Mouse (Mus musculus): ENCODE data around the gene Pms1.
"Not testable (repeated sequence)": the region's sequence is repeated elsewhere in the genome, so short reads cannot be mapped to it uniquely, and the experiment has no call there.

The Pms1 gene

DNA sequence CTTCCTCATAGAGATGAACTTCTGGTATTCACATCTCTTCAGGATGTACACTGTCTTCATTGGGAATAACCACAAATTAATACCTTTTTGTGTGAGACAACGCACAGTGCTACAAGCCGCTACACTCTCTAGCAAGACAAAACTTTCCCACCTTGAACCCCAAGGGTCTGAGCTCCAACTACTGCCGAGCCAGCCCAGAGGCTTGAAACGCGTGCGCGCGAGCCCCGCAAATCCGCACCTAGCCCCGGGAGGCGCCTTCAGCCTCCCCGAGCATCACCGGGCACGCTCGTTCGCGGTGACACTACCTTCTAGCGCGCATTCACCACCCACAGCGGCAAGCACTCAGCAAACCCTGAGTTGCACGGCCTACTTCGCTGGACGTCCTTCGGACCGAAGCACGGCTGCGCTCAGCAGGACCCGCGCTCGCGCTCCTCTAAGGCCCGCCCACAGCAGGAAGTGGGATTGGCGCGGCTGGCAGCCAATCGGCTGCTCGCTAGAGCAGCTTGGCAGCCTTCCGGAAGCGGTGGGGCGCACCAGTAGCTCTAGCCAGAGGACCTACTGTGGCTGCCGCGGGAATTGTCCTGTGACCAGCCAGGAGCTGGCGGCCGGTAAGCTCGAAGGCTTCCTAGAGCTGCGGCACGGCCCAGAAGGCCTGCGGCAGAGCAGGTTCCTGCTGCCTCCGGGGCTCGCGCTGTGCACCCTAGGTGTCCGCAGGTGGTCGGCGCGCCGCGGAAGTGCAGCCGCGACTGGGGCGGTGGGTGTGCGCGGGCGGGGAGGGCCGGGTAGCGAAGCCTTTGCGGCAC, at the start of gene Pms1, which contains the start of the genes Ormdl1 and Gm28778:
TSS of gene Pms1 (minus strand) at position 438 of the 803 bp plus-strand sequence.
TSS of gene Ormdl1 (plus strand) at position 515 of the 803 bp plus-strand sequence.
TSS of gene Gm28778 (plus strand) at position 531 of the 803 bp plus-strand sequence.
- DNase-seq, result peak; percentile 94

- DNase-seq, result no peak
Measured at GRCm38 (mm10) chr1:53341071-53341470, 44.3 kb upstream of the Pms1 start.

DNA sequence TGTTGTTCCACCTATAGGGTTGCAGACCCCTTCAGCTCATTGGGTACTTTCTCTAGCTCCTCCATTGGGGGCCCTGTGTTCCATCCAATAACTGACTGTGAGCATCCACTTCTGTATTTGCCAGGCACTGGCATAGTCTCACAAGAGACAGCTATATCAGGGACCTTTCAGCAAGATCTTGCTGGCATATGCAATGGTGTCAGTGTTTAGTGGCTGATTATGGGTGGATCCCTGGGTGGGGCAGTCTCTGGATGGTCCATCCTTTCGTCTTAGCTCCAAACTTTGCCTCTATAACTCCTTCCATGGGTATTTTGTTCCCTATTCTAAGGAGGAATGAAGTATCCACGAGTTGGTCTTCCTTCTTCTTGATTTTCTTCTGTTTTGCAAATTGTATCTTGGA, 40.6 kb upstream of the Pms1 start:
- DNase-seq, result not testable (repeated sequence)

GRCm38 (mm10) chr1:53335465-53335864, 38.6 kb upstream of the Pms1 start:
- no peak for DNase-seq

GRCm38 (mm10) chr1:53333527-53333926, 36.7 kb upstream of the Pms1 start:
- DNase-seq, result not testable (repeated sequence)

DNA sequence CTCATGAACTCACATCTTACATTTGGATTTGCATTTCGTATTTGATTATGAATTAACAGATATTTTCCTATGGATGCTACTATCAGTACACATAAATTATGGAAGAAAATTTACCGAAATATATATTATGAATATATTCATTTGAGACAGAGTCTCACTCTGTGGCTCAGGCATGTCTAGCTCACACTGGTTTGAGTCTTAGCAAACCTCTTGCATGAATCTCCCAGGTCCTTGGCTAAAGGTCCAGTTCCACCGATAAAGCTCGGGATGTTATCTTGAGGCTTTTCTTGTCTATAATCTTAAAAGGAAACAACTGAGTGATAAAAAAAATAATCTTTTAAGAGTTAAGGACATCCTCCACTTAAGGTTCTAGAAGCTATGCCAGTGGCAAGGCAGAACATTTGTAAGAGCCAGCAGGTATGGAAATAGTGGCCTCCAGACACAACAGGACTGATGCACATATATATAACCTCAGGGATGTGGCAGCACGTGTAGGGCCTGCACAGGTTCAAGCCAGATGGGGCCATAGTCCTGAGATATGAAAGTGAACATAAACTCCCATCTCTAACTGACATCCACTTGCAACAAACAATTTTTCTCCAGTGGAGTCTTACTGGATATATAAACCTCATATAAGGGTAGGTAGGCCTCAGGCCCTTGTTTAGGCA, 28.1 kb upstream of the Pms1 start:
- DNase-seq, result no peak

DNA sequence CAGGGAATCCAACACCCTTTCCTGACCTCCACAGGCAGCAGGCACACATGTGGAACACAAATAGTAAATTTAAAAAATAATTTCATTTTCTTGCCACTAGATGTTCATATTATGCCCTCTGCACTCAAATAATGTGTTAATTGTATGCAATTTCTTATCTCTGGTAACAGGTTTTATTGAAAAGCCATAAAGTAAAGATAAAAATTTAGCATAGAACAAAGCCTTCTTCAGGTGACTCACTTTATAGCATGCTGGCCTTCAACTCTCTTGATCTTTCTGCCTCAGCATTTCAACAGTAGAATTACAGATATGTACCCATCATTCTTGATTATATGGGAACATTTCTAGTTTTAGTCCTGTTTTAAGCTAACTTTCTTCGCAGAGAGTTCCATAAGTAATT, 27.5 kb upstream of the Pms1 start:
- no peak for DNase-seq

- DNase-seq, result no peak
Measured at GRCm38 (mm10) chr1:53323254-53323653, 26.4 kb upstream of the Pms1 start.

GRCm38 (mm10) chr1:53321662-53322344, 25.0 kb upstream of the Pms1 start:
- no peak for DNase-seq

DNA sequence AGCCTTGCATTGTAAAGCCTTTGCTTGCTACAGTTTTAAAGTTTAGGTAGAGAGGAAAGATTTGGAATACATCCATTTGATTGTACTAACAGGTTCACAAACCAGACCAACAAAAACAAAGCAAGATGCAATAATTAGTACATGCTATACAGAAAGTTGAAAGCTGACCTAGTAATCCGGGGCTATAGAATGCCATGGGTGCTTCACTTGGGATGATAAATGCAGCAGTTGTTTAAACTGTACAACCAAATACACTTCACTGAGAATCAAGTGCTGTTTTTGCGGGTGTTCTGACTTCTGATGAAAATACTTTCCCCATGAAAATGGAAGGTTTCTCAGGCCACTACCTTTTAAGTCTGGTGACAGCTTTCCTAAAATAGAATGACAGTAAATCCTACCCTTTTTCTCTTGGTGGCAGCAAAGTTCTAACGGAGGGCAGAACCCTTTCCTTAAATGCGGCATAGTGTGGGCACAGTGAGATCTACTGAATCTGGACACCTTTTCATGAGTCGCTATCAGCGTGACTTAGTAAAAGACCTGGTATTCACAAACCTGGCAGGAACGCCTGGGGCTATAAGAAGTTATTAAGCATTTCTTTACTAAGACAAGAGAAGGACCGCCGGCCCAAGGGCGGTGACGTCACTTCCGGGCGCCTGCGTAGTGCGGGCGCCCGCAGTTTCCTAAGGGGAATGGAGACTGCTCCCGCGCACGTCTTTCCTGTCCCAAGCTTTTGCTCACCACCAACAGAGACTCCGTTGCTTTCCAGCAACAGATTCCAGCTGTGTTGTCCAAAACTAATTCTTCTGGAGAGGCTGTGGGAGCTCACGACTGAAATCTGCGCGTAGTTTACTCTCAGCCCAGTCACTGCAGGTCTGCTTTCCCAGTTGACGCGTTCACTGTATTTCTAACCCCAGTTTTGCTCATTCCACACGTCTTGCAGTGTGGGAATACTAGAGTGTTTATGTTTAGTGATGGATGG, 16.5 kb upstream of the Pms1 start, which contains the start of gene Osgepl1:
TSS of gene Osgepl1 (plus strand) at position 636 of the 979 bp plus-strand sequence.
- peak; percentile 76 for DNase-seq

DNA sequence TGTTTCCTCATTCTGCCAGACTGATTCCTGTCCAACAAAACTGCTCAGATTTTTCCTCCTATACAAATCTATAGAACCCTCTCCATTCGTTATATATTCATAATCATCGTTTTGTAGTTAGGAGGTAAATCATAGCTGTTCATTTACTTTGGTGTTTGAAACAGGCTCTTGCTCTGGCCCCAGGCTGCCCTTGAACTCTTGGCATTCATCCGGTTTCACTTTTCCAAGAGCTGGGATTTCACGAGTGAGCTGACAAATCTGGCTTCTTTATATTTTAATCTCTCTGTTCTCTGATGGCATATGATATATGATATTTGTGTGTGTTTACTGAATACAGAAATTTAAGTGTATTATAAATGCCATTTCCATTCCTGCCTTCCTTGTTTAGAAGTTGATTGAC, 3.7 kb upstream of the Pms1 start:
- DNase-seq, result no peak

GRCm38 (mm10) chr1:53291197-53291596, 5.6 kb downstream of the Pms1 start:
- no peak for DNase-seq

DNA sequence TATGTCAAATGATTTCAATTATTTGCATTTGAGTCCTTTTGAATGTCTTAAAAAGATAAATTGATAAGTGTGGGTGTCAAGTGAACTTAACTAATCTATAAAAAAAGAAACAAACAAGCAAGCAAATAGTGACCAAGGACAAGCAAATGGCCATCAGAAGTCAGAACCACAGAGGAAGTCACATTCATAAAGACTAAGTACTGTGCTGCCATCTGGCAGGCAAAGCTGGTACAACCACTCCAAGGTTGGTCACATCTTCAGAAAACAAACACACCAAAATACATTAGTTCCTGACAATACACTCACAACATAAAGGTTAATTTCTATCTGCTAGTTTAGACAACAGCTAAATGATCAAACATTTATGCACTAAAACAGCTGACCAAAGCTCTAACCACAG, 24.2 kb downstream of the Pms1 start:
- no peak for DNase-seq

DNA sequence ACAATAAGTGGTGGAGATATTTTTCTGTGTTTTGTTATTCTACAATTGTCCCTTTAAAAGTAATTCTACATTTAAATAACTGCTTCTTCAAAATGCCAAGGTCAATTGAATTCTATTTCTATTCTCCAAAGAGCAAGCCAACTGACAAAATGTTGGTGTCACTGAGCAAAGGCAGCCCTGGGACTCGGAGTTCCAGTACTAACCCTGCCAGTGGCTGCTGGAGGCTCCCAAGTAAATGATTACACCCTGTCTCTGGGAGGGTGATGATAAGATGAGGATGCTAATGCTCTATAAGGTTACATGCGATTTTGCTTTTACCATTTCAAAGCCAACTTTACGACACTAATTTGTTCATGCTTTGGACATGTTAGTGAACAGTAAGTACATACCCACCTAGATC, 26.9 kb downstream of the Pms1 start:
- DNase-seq, result no peak

DNA sequence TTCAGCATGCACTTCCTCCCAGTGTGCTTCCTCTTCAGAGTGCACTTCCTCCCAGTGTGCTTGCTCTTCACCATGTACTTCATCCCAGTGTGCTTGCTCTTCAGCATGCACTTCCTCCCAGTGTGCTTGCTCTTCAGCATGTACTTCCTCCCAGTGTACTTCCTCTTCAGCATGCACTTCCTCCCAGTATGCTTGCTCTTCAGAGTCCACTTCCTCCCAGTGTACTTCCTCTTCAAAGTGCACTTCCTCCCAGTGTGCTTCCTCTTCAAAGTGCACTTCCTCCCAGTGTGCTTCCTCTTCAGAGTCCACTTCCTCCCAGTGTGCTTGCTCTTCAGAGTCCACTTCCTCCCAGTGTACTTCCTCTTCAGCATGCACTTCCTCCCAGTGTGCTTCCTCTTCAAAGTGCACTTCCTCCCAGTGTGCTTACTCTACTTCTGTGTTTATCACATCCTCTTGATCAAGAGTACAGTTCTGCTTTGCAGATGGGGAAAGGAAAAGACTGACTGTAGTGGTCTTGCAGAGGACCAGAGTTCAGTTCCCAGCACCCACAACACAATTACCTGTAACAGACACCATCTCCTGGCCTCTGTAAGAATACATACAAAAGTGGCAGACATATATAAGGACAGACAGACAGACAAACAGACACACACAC, 31.7 kb downstream of the Pms1 start:
- DNase-seq, result not testable (repeated sequence)

DNA sequence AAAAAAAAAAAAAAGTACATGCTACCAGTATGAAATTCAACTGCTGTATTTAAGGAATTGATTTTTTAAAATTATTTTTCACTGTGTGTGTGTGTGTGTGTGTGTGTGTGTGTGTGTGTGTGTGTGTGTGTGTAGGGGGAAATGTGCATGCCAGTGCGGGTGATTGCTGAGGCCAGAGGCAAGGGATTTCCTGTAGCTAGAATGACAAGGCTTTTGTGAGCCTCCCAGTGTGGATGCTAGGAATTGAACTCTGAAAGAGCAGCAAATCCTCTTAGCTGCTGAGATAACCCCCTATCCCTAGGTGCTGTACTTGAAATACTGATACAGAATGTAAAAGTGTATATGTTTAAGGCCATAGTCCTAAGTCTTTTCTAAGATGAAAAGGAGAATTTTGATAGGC, 70.8 kb downstream of the Pms1 start:
- no peak for DNase-seq

GRCm38 (mm10) chr1:53225616-53226015, 71.2 kb downstream of the Pms1 start:
- DNase-seq, result no peak

DNA sequence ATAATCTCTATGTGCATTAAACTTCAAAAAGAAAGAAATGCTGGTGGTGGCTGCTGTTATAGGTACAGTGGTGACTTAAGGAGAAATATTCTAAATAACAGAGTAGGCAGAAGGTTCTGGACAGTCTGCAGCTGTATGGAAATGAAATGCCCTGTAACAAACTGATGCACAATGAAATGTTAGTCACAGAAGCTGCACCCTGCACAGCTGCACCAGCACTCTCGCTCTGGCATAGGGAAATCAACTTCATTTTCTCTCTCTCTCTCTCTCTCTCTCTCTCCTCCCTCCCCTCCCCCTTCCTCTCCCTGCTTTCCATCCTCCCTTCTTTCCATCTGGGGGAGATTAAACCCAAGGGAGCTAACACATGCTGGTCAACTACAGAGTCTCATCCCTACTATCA, 72.0 kb downstream of the Pms1 start:
- no peak for DNase-seq

DNA sequence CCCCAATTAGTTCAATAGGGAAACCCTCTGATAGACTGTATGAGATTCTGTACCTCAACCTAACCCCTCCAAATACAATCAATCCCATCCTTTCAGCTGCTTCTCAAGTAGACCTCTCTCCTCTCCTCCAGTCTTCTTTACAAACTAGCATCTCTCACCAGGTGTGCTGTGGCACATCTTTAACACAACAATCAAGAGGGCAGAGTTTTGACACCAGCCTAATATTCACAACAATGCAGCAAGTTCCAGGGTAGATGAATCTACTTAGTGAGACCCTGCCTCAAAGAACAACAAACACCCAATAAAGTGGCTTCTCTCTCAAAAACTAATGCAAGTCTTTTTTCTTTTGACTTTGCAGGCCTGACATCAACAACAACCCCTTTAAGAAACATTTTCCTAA, 86.7 kb downstream of the Pms1 start:
- DNase-seq, result no peak

DNA sequence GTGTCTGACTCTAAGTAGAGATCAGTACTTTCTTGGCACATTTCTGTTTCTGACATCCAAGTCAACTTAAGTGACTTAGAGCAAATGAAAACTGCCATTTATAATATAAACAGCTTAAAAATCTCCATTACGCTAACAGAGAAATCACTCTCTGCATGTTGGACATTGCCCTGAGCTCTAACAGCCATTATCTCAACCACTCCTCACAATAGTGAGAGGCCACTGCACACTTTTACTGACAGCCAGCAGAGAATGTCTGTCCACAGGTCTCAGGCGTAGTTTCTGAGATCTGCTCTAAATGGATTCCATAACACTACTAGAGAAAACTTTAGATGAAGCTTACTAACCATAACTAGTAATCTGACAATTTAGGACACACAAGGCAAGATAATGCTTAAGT, 92.9 kb downstream of the Pms1 start:
- DNase-seq, result no peak

- DNase-seq, result no peak
Measured at GRCm38 (mm10) chr1:53201630-53202199, 95.1 kb downstream of the Pms1 start.
